Mouse (Mus musculus): ENCODE measurements around the gene Hoxb6. TPM values are rescaled to one million over a fixed set of nuclear protein-coding genes. Genes with fewer than 3 reads are reported as not detected.

Hoxb6 gene
- polyA plus RNA-seq, 1 experiment from 2014 or later: 66.7 TPM

DNA sequence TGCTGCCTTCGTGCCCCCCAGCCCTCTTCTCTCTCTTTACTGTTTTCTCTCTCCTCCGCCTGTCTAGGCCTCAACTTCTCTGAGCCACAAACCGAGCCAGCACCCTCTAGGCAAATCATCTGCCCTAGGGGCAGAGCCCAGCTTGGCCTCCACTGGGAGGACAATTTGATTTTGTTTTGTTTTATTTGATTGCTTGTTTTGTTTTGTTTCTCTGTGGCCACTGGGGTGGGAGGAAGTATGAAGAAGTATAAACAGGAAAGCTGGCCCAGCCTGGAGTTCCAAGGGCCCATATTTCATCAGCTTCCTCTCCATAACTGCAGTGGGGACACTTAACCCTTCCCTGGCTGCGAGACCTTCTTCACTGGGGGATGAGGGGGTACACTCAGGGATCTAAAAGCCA lies 17.0 kb downstream of the Hoxb6 start:
- H3K4me3 ChIP-seq: peak overlapping the region; percentile 47
- peak overlapping the region; percentile 54 for H3K9ac ChIP-seq
- no peak for ATAC-seq (ENCODE audit: low FRiP score, low read depth)
- H3K27ac ChIP-seq (replicated peaks): peak overlapping the region; percentile 96
- H3K4me1 ChIP-seq (replicated peaks): peaks cover 12% of the 10 kb centered on the region
- H3K4me2 ChIP-seq: peak overlapping the region; percentile 59
- WGBS: 8% methylated on average over 4 of the region's 4 CpGs
- H3K36me3 ChIP-seq: no peaks in the 10 kb centered on the region
- H3K9me3 ChIP-seq: no peaks in the 10 kb centered on the region
- H3K27me3 ChIP-seq: peaks cover 90% of the 10 kb centered on the region

- no peak for ATAC-seq (ENCODE audit: low FRiP score, low read depth)
- H3K36me3 ChIP-seq: no peaks in the 10 kb centered on the region
- H3K4me1 ChIP-seq (replicated peaks): peaks cover 12% of the 10 kb centered on the region
- WGBS: 6% methylated on average over 20 of the region's 20 CpGs
- H3K4me2 ChIP-seq: peak overlapping the region; percentile 59
- no peaks in the 10 kb centered on the region for H3K9me3 ChIP-seq
- H3K4me3 ChIP-seq: peak overlapping the region; percentile 47
- H3K27me3 ChIP-seq: peaks cover 89% of the 10 kb centered on the region
- H3K27ac ChIP-seq (replicated peaks): peak overlapping the region; percentile 96
- H3K9ac ChIP-seq: peak overlapping the region; percentile 54; the same call in 1 of the 2 replicates
Measured at GRCm38 (mm10) chr11:96310183-96310938, 18.1 kb downstream of the Hoxb6 start.

DNA sequence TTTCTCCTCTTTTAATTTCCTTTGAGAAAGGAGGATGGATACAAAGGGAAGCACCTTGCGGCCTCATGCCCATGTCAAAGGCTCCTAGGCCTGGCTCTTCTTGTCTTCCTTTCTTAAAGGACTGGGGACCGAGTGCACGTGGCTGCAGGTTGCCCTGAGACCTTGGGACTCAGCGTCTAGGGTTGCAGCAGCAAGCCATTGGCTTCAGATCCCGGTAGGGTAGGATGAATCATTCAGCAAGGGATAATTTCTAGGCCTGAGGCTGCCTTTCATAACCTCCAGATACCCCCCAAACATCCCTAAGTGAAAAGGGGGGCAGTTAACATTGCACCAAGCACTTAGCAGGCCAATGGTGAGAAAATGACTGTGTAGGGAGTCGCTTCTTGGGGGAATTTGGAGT lies 18.8 kb downstream of the Hoxb6 start:
- WGBS: 7% methylated on average over 6 of the region's 6 CpGs
- H3K27me3 ChIP-seq: peaks cover 89% of the 10 kb centered on the region
- H3K9me3 ChIP-seq: no peaks in the 10 kb centered on the region
- H3K4me2 ChIP-seq: peak overlapping the region; percentile 59
- peak overlapping the region; percentile 47 for H3K4me3 ChIP-seq
- peak overlapping the region; percentile 96 for H3K27ac ChIP-seq (replicated peaks)
- peak overlapping the region; percentile 32 for H3K9ac ChIP-seq
- H3K4me1 ChIP-seq (replicated peaks): peaks cover 12% of the 10 kb centered on the region
- H3K36me3 ChIP-seq: no peaks in the 10 kb centered on the region
- no peak for ATAC-seq (ENCODE audit: low FRiP score, low read depth)

- Histone ChIP-seq H3K9me3 (no peaks in the 10 kb centered on the region), H3K27me3 (peaks cover 89% of the 10 kb centered on the region), H3K4me1 (replicated peaks) (peaks cover 12% of the 10 kb centered on the region), H3K9ac (peak overlapping the region; percentile 32), H3K36me3 (no peaks in the 10 kb centered on the region), H3K4me2 (peak overlapping the region; percentile 59), H3K4me3 (peak overlapping the region; percentile 47), H3K27ac (replicated peaks) (peak overlapping the region; percentile 96)
- 2% methylated on average over 31 of the region's 31 CpGs for WGBS
- ATAC-seq (ENCODE audit: low FRiP score, low read depth): peak; percentile 89
Measured at GRCm38 (mm10) chr11:96311520-96312417, 19.5 kb downstream of the Hoxb6 start.

GRCm38 (mm10) chr11:96313134-96313533 lies 20.9 kb downstream of the Hoxb6 start:
- H3K4me2 ChIP-seq: peak overlapping the region; percentile 59
- H3K4me3 ChIP-seq: peak overlapping the region; percentile 47
- H3K36me3 ChIP-seq: no peaks in the 10 kb centered on the region
- WGBS: 20% methylated on average over 2 of the region's 2 CpGs
- ATAC-seq (ENCODE audit: low FRiP score, low read depth): no peak
- no peaks in the 10 kb centered on the region for H3K9me3 ChIP-seq
- H3K27ac ChIP-seq (replicated peaks): peak overlapping the region; percentile 96
- H3K9ac ChIP-seq: peak overlapping the region; percentile 47; the same call in 1 of the 2 replicates
- H3K27me3 ChIP-seq: peaks cover 78% of the 10 kb centered on the region
- peaks cover 12% of the 10 kb centered on the region for H3K4me1 ChIP-seq (replicated peaks)

- no peak for ATAC-seq (ENCODE audit: low FRiP score, low read depth)
- Histone ChIP-seq H3K9ac (peak overlapping the region; percentile 47), H3K4me1 (replicated peaks) (peaks cover 12% of the 10 kb centered on the region), H3K4me3 (peak overlapping the region; percentile 47), H3K9me3 (no peaks in the 10 kb centered on the region), H3K4me2 (peak overlapping the region; percentile 59), H3K27ac (replicated peaks) (peak overlapping the region; percentile 96), H3K27me3 (peaks cover 73% of the 10 kb centered on the region), H3K36me3 (no peaks in the 10 kb centered on the region)
- WGBS: 8% methylated on average over 12 of the region's 12 CpGs
Measured at GRCm38 (mm10) chr11:96313806-96314428, 21.6 kb downstream of the Hoxb6 start.

DNA sequence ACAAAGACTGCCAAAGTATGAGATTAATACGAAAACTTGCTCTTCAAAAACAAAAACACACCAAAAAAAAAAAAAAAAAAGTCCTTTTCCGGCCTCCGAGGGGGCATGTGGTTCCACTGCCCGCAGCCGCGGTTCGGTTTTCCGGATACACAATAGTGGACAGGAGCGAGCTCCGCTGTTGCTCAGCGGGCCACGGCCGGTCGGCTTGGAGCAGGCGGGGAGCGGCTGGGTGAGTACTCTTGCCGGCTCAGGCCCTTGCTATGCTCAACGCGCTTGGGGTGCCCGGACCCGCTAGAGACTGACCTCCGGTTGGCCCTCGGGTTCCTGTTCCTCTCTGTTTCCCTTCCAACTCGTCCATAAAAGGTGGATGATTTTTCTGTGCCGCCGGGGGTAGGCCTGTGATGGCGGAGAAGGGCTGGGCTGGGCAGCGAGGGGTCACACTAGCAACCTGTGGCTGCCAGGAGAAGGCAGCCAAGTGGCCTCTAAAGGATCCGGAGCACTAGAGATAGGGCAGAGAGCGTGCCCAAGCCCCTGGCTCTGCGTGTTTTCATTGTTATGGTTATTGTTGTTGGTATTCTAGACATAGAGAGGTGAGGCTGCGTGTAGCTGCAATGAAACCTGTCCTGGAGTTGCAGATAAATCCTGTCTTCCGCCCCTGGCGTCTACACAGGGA lies 22.5 kb downstream of the Hoxb6 start:
- H3K36me3 ChIP-seq: no peaks in the 10 kb centered on the region
- peaks cover 71% of the 10 kb centered on the region for H3K27me3 ChIP-seq
- WGBS: 2% methylated on average over 34 of the region's 34 CpGs
- H3K4me1 ChIP-seq (replicated peaks): peaks cover 12% of the 10 kb centered on the region
- peak overlapping the region; percentile 59 for H3K4me2 ChIP-seq
- H3K4me3 ChIP-seq: peak overlapping the region; percentile 47
- peak overlapping the region; percentile 96 for H3K27ac ChIP-seq (replicated peaks)
- H3K9me3 ChIP-seq: no peaks in the 10 kb centered on the region
- no peak for ATAC-seq (ENCODE audit: low FRiP score, low read depth)
- H3K9ac ChIP-seq: peak overlapping the region; percentile 47

DNA sequence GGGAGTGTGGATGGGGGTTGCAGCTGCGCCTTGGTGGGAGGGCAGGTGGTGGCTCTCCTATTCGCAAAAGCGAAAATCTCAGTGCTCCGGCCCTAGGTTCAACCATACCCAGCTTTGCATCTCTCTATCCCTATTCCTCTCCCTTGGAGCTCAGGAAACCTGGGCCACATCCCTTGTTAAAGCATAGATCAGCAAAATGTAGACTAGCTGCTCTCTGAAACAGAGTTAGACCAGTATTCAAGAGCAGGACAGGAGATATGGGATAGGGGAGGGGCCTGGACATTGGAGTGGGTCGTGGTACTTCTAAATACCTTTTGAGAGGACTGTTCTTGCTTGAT lies 23.0 kb downstream of the Hoxb6 start:
- Histone ChIP-seq H3K27me3 (peaks cover 70% of the 10 kb centered on the region), H3K36me3 (no peaks in the 10 kb centered on the region), H3K4me3 (peak overlapping the region; percentile 47), H3K4me2 (peak overlapping the region; percentile 59), H3K27ac (replicated peaks) (peak overlapping the region; percentile 96), H3K4me1 (replicated peaks) (peaks cover 12% of the 10 kb centered on the region), H3K9ac (peak overlapping the region; percentile 47), H3K9me3 (no peaks in the 10 kb centered on the region)
- WGBS: 5% methylated on average over 5 of the region's 5 CpGs
- no peak for ATAC-seq (ENCODE audit: low FRiP score, low read depth)

DNA sequence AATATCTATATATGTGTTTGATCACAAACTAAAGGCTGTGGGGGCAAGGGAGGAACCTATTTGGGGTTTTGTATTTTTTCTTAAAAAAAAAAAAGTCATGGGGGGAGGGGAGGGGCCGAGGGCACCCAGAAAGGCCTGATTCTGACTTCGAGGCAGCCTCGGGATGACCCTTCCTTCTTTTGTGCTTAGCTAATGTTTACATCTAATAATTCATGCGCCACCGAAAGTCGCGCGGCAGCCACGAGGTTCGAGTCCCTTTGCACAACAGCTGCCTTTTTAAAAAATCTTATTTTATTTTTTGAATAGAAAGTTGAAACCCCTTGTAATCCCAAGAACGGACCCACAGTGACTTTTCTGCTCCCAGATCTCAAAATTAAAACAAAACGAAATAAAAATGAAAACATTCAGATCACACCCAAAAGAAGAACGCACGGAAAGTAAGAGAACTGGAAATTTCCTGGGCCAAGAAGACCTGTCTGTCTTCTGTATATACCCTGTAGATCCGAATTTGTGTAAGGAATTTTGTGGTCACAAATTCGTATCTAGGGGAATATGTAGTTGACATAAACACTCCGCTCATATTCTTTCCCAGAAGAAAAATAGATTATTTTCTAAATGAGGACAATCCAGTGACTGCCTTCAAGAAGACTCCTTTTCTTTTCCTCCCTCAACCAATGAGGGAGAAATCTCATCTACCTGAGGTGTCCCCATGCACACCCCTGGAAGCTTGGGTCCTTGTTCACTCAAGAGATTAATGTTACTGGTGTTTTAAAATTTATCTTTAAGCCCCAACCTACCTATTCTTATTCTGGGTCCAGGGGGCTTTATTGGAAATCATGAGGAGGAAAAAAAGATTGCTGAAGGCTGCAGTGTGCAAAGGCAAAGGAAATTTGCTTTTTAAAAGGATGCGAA lies 24.7 kb downstream of the Hoxb6 start:
- no peaks in the 10 kb centered on the region for H3K9me3 ChIP-seq
- peaks cover 59% of the 10 kb centered on the region for H3K27me3 ChIP-seq
- no peaks in the 10 kb centered on the region for H3K36me3 ChIP-seq
- H3K9ac ChIP-seq: peak overlapping the region; percentile 47
- 5% methylated on average over 18 of the region's 18 CpGs for WGBS
- H3K4me3 ChIP-seq: peak overlapping the region; percentile 47
- H3K4me2 ChIP-seq: peak overlapping the region; percentile 59
- ATAC-seq (ENCODE audit: low FRiP score, low read depth): no peak
- H3K27ac ChIP-seq (replicated peaks): peak overlapping the region; percentile 96
- H3K4me1 ChIP-seq (replicated peaks): peaks cover 3% of the 10 kb centered on the region

GRCm38 (mm10) chr11:96317608-96318367 lies 25.5 kb downstream of the Hoxb6 start, which contains the start of gene Hoxb4:
Gene Hoxb4 (plus strand): TSS chr11:96318267.
- Histone ChIP-seq H3K27me3 (peaks cover 59% of the 10 kb centered on the region), H3K27ac (replicated peaks) (peak within 1 kb of the TSS; percentile 96), H3K36me3 (no peaks in the 10 kb centered on the region), H3K9ac (peak within 1 kb of the TSS; percentile 65), H3K4me1 (replicated peaks) (no peaks in the 10 kb centered on the region; the same call in 1 of the 2 replicates), H3K4me3 (peak within 1 kb of the TSS; percentile 47), H3K4me2 (peak within 1 kb of the TSS; percentile 59), H3K9me3 (no peaks in the 10 kb centered on the region)
- ATAC-seq (ENCODE audit: low FRiP score, low read depth): peak; percentile 42
- WGBS: 3% methylated on average over 28 of the region's 28 CpGs
